Mouse (Mus musculus): Measurements from ENCODE around the gene Atp6v0e. TPM values are rescaled to one million over a fixed set of nuclear protein-coding genes. Genes with fewer than 3 reads are reported as not detected.

Atp6v0e gene
- total RNA-seq, 4 experiments from 2014 or later = 34.5 to 46.9 (median 43.4) TPM

GRCm38 (mm10) chr17:26715916-26716717 lies 53.1 kb downstream of the Atp6v0e start:
- DNase-seq (ENCODE audit: low spot score in 2 of 2) = peak; percentile 78 to 95

- no peak for DNase-seq (ENCODE audit: low spot score in 2 of 2)
These were observed 54.8 kb downstream of the Atp6v0e start for GRCm38 (mm10) chr17:26717868-26718267.

- no peak for DNase-seq (ENCODE audit: low spot score in 2 of 2)
These were observed 56.4 kb downstream of the Atp6v0e start for GRCm38 (mm10) chr17:26719405-26719804.

GRCm38 (mm10) chr17:26721802-26722201 lies 58.8 kb downstream of the Atp6v0e start:
- no peak for DNase-seq (ENCODE audit: low spot score in 2 of 2)

GRCm38 (mm10) chr17:26724790-26725189 lies 61.8 kb downstream of the Atp6v0e start:
- DNase-seq (ENCODE audit: low spot score in 2 of 2) = no peak

GRCm38 (mm10) chr17:26726674-26727073 lies 63.6 kb downstream of the Atp6v0e start:
- DNase-seq (ENCODE audit: low spot score in 2 of 2) = no peak

DNA sequence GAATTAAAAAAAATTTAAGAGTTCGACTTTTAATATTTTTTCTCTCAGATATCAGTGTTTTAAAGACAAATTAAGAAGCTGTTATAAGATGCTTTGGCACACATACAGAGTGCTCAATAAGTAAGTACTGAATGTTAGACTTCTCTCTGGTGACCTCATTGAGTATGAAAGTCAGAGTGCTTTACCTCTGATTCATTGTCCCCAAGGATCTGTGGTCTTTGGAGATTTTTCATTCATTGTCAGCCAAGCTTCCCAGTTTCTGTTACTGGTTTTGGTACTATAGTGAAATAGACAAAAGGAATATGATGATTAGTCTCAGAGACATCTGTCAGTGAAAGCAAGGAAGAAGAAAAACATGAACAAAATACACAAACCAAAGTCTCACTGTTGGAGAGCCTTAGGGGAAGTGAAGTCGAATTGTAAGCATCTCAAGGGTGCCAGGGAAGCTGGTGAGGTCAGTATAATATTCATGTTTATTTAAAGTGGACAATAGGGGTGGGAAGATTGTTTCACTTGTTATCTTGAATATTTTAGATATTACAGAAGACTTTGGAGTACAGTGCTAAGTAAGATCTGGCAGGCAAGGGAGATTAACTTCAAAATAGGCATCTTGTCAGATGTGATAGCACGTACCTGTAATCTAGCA lies 64.2 kb downstream of the Atp6v0e start:
- DNase-seq (ENCODE audit: low spot score in 2 of 2) = no peak

GRCm38 (mm10) chr17:26742581-26742980 lies 79.5 kb downstream of the Atp6v0e start:
- no peak for DNase-seq (ENCODE audit: low spot score in 2 of 2)

GRCm38 (mm10) chr17:26743294-26743693 lies 80.3 kb downstream of the Atp6v0e start:
- no peak for DNase-seq (ENCODE audit: low spot score in 2 of 2)

Other genes starting within 250 kb of the Atp6v0e start
- 10 to 100 TPM; 64.2 to 73.4 (median 69.1) TPM for gene Neurl1b, start 248.4 kb upstream of the Atp6v0e start, total RNA-seq (2022)
- gene Ergic1, start 101.7 kb upstream of the Atp6v0e start, total RNA-seq (2022) = 100 to 1,000 TPM; 131 to 191 (median 161) TPM
- gene Dusp1, start 101.1 kb upstream of the Atp6v0e start, total RNA-seq (2022) = 10 to 100 TPM; 21.6 to 50.5 (median 28.7) TPM
- gene Crebrf, start 52.4 kb downstream of the Atp6v0e start, total RNA-seq (2022) = 100 to 1,000 TPM; 167 to 219 (median 192) TPM
- 10 to 100 TPM; 31.9 to 35.4 (median 33.2) TPM for gene Bnip1, start 117.8 kb downstream of the Atp6v0e start, total RNA-seq (2022)
- not detected for gene Nkx2-5, start 181.8 kb downstream of the Atp6v0e start, total RNA-seq (2022)